Mouse (Mus musculus) embryonic fibroblast, embryonic 13.5 days (primary cell): ENCODE results near the gene Kctd6. TPM values are rescaled to one million over a fixed set of nuclear protein-coding genes. Genes with fewer than 3 reads are reported as not detected.
A peak's percentile ranks its signal among the peaks of the same experiment; 100 is the strongest.

Experiments used
- H3K27ac ChIP-seq: 2 replicates; pipeline ENCODE4 v1.5.1; 2012; ENCODE audit warnings: low read length, control low read depth, inconsistent platforms; ENCODE audit not compliant: insufficient read depth
- H3K4me1 ChIP-seq: 2 replicates; pipeline ENCODE4 v1.6.1; 2011; ENCODE audit warnings: low read length; ENCODE audit not compliant: control insufficient read depth, insufficient read depth
- H3K4me3 ChIP-seq: 2 replicates; pipeline ENCODE4 v1.5.1; 2011; ENCODE audit warnings: mild to moderate bottlenecking, control low read depth, low read length; ENCODE audit not compliant: insufficient read depth
- CTCF ChIP-seq: IDR thresholded peaks from 2 replicates; pipeline ENCODE4 v1.5.1; 2011; ENCODE audit warnings: mild to moderate bottlenecking, control low read depth, low read length, moderate library complexity, borderline replicate concordance; ENCODE audit not compliant: insufficient read depth
- POLR2A ChIP-seq: IDR thresholded peaks from 2 replicates; pipeline ENCODE4 v1.6.1; 2011; ENCODE audit warnings: low read depth, mild to moderate bottlenecking, control low read depth, low read length, moderate library complexity
- polyA plus RNA-seq: library from polyadenylated mRNA; stranded (reverse); fragments of >200 nt; gene quantifications from 2 replicates; pipeline ENCODE4 v1.2.4, GENCODE M21; 2011; ENCODE audit warnings: low read depth; ENCODE audit not compliant: missing spikeins, insufficient read length

Gene Kctd6
- polyA plus RNA-seq, 1 experiment = 10.2 TPM

- Histone ChIP-seq H3K4me3 (no peak overlapping the region), H3K27ac (no peak overlapping the region), H3K4me1 (no peaks in the 10 kb centered on the region)
- TF ChIP-seq POLR2A (no peak), CTCF (no peak)
These were observed 10.9 kb downstream of the Kctd6 start for GRCm38 (mm10) chr14:8224805-8225204.

DNA sequence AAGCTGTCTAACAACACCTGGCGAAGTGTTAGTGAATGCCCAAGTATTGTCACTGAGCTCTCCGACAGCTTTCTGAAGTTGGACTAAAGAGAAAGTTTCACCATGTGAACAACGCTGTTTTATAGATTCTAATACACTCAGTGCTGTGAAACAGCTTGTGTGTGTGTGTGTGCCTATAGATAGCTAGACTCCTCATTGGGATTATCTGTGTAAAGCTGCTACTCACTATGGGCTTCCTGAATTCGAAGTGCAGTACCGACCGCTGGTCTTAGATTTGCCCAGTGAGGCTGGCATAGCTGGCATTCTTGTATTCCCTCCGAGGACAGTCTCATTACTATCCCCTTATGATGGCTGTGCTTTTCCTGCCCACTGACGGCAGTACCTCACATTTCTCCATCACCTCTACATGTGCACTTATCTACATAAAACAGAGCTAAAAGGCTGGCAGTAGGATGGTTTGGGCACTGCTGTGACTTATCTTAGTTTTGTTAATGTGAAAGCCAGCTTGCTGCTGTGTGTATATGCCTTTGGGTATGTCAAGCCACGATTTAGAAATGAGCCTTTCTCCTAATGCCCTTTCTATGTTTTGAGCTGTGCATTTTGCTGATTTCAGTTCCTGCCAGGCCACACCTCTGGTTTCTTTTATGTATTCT, 15.6 kb downstream of the Kctd6 start:
- no peak for TF ChIP-seq CTCF
- no peak for TF ChIP-seq POLR2A
- no peak overlapping the region for H3K4me3 ChIP-seq
- H3K4me1 ChIP-seq = peaks cover 4% of the 10 kb centered on the region
- no peak overlapping the region for H3K27ac ChIP-seq

GRCm38 (mm10) chr14:8232155-8232910, 18.4 kb downstream of the Kctd6 start:
- Histone ChIP-seq H3K27ac (no peak overlapping the region), H3K4me3 (no peak overlapping the region), H3K4me1 (peaks cover 4% of the 10 kb centered on the region)
- TF ChIP-seq CTCF = no peak
- no peak for TF ChIP-seq POLR2A

DNA sequence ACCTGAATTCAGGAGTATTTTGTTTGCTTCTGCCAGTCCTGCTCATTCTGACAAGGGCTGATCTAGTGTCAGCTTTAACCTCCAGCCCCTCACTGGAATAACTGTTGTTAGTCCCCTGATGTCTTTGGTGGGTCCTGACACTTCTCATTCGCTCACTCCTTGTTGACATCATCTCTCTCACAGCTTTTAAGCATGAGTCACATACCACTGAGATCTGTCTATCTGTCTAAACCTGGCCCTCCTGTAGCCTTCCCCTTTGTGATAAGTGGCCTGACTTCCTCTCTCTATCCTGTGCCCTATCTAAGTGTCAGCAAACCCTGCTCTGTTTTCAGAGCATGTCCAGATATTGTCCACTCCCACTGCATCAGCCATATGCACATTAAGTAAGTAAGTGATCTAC, 19.3 kb downstream of the Kctd6 start:
- Histone ChIP-seq H3K27ac (no peak overlapping the region), H3K4me1 (peaks cover 4% of the 10 kb centered on the region), H3K4me3 (no peak overlapping the region)
- TF ChIP-seq CTCF = no peak
- TF ChIP-seq POLR2A = no peak

GRCm38 (mm10) chr14:8241816-8242215, 27.9 kb downstream of the Kctd6 start:
- TF ChIP-seq CTCF (no peak), POLR2A (no peak)
- Histone ChIP-seq H3K4me1 (no peaks in the 10 kb centered on the region), H3K27ac (no peak overlapping the region), H3K4me3 (no peak overlapping the region)

DNA sequence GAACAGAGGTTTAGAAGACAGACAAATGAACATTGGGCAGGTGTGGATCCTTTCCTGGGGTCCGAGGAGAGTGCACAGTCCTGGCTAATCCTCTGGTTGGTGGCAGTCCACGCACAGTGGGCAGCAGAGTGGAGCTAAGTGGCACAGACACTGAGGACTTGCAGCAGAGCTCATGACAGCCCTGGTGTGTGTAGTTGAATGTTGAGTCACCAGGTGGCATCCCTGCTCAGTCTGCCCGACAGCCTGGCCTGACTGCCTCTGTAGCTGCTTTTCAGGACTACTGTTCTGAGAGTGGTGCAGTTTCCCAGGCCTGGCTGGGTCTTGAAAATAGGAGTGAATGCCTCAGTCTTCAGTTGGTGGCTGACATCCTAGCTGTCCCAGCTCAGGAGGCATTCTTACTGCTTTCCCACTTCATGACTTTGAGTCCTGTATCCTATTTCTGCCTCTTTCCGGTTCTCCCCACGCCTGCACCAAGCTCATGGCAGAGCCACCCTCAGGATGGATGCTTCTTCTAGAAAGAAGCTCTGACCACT, 28.5 kb downstream of the Kctd6 start:
- TF ChIP-seq POLR2A (no peak), CTCF (peak; percentile 73; the same call in 1 of the 2 replicates)
- Histone ChIP-seq H3K4me3 (no peak overlapping the region), H3K4me1 (no peaks in the 10 kb centered on the region), H3K27ac (no peak overlapping the region)

- TF ChIP-seq POLR2A = no peak
- no peak for TF ChIP-seq CTCF
- Histone ChIP-seq H3K27ac (no peak overlapping the region), H3K4me3 (no peak overlapping the region), H3K4me1 (no peaks in the 10 kb centered on the region)
These were observed 29.4 kb downstream of the Kctd6 start for GRCm38 (mm10) chr14:8243136-8243888.

DNA sequence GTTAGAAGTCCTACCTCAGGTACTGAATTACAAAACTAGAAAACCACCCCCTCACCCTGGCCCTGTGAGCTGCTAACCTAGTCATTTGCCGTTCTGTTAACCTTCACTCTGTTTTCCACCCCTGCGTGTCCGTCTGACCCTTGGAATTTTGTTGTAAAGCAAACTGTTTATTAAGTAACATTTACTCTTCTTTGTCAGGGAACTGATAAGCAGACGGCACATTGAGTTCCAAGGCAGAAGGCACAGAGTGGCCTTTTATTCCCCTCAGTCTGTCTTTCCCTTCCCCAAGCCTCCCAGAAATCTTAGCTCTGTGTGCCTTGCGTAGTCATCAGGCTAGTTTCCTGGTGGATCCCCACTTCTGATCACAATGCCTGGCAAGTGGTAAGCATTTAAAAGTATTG, 30.3 kb downstream of the Kctd6 start:
- TF ChIP-seq CTCF (no peak), POLR2A (no peak)
- no peak overlapping the region for H3K27ac ChIP-seq
- no peak overlapping the region for H3K4me3 ChIP-seq
- H3K4me1 ChIP-seq = no peaks in the 10 kb centered on the region

DNA sequence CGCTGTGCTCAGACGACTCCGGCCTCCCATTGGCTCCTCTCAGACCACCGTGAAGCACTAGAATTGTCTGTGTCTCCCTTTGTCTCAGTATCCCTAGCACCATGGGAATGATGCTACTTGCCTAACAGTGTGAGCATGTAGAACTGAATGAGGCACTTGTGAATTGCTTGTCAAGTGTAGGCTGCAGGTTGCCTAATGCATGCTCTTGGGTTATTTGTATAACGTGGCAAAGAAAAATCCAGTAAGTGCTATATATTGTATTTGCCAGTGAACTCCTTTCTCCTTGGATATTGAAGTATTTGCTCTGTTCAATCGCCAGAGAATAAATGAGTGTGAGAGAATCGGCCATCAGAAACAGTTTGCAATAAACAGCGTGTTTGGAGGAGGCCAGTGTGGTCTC, 32.9 kb downstream of the Kctd6 start:
- Histone ChIP-seq H3K4me1 (no peaks in the 10 kb centered on the region), H3K27ac (no peak overlapping the region), H3K4me3 (no peak overlapping the region)
- TF ChIP-seq POLR2A = no peak

DNA sequence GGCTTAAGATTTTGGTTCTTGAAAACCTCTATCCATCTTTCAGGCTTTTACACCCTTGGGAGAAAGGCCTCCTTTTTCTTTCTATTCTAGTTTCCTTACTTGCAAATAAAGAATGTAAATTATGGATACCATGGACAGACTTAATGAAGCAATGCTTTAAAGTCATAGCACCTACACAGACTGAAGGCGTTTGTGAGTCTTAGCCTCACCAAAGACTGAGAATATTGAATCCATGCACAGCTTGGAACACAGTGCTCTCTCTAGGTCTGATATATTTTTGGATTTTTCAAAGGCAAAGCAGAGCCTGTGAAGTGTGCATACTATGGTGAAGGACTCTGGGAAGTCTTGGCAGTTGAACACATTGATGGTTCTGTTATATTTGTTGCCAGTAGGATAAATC, 35.3 kb downstream of the Kctd6 start:
- Histone ChIP-seq H3K4me1 (no peaks in the 10 kb centered on the region), H3K27ac (no peak overlapping the region), H3K4me3 (no peak overlapping the region)
- TF ChIP-seq CTCF (no peak), POLR2A (no peak)
